Mouse (Mus musculus) kidney, adult 2 months (tissue): ENCODE data around the gene Pram1. TPM values are rescaled to one million over a fixed set of nuclear protein-coding genes. Genes with fewer than 3 reads are reported as not detected.
A peak's percentile ranks its signal among the peaks of the same experiment; 100 is the strongest.

Experiments used
- DNase-seq: peaks from one replicate; pipeline ENCODE4 v3.0.0; 2021
- H3K27ac ChIP-seq: fragments of 200-500 bp; 2 replicates; pipeline ENCODE4 v1.5.1; 2012; ENCODE audit warnings: low read depth, low read length, control low read depth, inconsistent platforms; ENCODE audit not compliant: insufficient read depth
- H3K27me3 ChIP-seq: fragments of 200-500 bp; replicated peaks from 2 replicates; pipeline ENCODE4 v1.6.1; 2012; ENCODE audit warnings: mild to moderate bottlenecking, moderate library complexity, low read length, inconsistent platforms; ENCODE audit not compliant: control insufficient read depth, insufficient read depth
- H3K36me3 ChIP-seq: fragments of 200-500 bp; 2 replicates; pipeline ENCODE4 v1.6.1; 2012; ENCODE audit warnings: mild to moderate bottlenecking, moderate library complexity, low read length, inconsistent platforms; ENCODE audit not compliant: control insufficient read depth, insufficient read depth
- H3K4me1 ChIP-seq: fragments of 200-500 bp; 2 replicates; pipeline ENCODE4 v1.6.1; 2011; ENCODE audit warnings: low read length; ENCODE audit not compliant: control insufficient read depth, insufficient read depth
- H3K4me3 ChIP-seq: fragments of 200-500 bp; 2 replicates; pipeline ENCODE4 v1.5.1; 2011; ENCODE audit warnings: mild to moderate bottlenecking, low read depth, low read length, control low read depth; ENCODE audit not compliant: insufficient read depth
- CTCF ChIP-seq: fragments of 200-500 bp; conservative IDR thresholded peaks from 2 replicates; pipeline ENCODE4 v1.5.1; 2011; ENCODE audit warnings: low read depth, mild to moderate bottlenecking, control low read depth, low read length, moderate library complexity, mixed read lengths; ENCODE audit not compliant: insufficient read depth, insufficient read length
- POLR2A ChIP-seq: fragments of 200-500 bp; IDR thresholded peaks from one replicate; pipeline ENCODE4 v1.6.1; 2011; ENCODE audit warnings: low read depth, low read length, control low read depth
- WGBS: fragments of 180-500 bp; shearing (Covaris S2); methylation state at CpG from one replicate; pipeline ENCODE4 v1.1.7; 2018; 5-methylcytosine and 5-hydroxymethylcytosine counted together
- polyA plus RNA-seq: library from polyadenylated mRNA; depleted of rRNA; stranded (reverse); fragments of >200 nt; gene quantifications from 2 replicates; pipeline ENCODE4 v1.2.3, GENCODE M21; 2012

Pram1 gene
- polyA plus RNA-seq, 1 experiment: 0.48 TPM

GRCm38 (mm10) chr17:33627281-33627680 is 10.6 kb upstream of the Pram1 start:
- 97% methylated on average over 3 of the region's 3 CpGs for WGBS
- Histone ChIP-seq H3K36me3 (no peaks in the 10 kb centered on the region), H3K4me1 (peaks cover 13% of the 10 kb centered on the region), H3K4me3 (no peak overlapping the region), H3K27me3 (no peaks in the 10 kb centered on the region), H3K27ac (no peak overlapping the region)
- no peak for DNase-seq
- TF ChIP-seq POLR2A: no peak
- no peak for TF ChIP-seq CTCF

- H3K4me3 ChIP-seq: peak within 1 kb of the TSS; percentile 89
- peak within 1 kb of the TSS; percentile 95 for H3K27ac ChIP-seq
These were observed 9.0 kb upstream of the Pram1 start, which contains the start of gene Zfp414 for GRCm38 (mm10) chr17:33628621-33629486. TSS of gene Zfp414 (plus strand) at chr17:33629090.

DNA sequence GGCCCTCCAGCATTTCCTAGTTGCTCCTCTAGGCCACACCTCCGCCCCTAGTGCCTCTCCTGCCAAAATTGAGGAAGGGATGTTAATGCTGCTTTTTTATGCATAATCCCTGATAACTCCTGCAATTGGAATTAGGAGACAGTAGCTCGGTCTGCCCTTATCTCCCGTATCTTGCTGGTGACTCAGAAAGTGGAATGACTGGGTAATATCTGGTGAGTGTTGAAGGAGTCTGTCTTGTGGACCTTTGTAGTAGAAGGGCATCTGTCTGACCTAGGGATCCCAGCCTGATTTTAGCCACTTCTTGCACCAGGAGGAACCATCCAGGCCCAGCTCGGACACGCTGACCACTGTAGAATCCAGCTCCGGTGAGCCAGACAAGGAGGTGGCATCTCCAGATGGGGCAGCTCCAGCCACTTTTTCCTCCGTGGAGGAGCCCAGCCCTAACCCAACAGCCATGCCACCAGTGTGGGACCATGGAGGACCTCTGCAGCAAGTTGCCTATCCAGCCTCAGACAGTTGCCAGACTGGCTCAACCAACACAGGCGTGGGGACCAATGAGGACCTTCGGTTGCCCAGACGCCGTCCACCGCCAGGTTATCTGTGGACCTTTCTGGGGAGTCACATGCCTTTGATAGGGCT is 8.2 kb upstream of the Pram1 start:
- Histone ChIP-seq H3K27me3 (no peaks in the 10 kb centered on the region), H3K27ac (peak overlapping the region; percentile 10; the same call in 1 of the 2 replicates), H3K4me1 (peaks cover 13% of the 10 kb centered on the region), H3K4me3 (peak overlapping the region; percentile 89), H3K36me3 (no peaks in the 10 kb centered on the region)
- DNase-seq: no peak
- 64% methylated on average over 12 of the region's 12 CpGs for WGBS
- no peak for TF ChIP-seq CTCF
- no peak for TF ChIP-seq POLR2A

More at GRCm38 (mm10) chr17:33628621-33629486, 9.0 kb upstream of the Pram1 start, which contains the start of gene Zfp414:
- WGBS: 4% methylated on average over 23 of the region's 35 CpGs
- TF ChIP-seq CTCF (no peak), POLR2A (peak; percentile 63)
- H3K27me3 ChIP-seq: no peaks in the 10 kb centered on the region
- no peaks in the 10 kb centered on the region for H3K36me3 ChIP-seq
- DNase-seq: peak; percentile 96
- peaks cover 13% of the 10 kb centered on the region for H3K4me1 ChIP-seq

DNA sequence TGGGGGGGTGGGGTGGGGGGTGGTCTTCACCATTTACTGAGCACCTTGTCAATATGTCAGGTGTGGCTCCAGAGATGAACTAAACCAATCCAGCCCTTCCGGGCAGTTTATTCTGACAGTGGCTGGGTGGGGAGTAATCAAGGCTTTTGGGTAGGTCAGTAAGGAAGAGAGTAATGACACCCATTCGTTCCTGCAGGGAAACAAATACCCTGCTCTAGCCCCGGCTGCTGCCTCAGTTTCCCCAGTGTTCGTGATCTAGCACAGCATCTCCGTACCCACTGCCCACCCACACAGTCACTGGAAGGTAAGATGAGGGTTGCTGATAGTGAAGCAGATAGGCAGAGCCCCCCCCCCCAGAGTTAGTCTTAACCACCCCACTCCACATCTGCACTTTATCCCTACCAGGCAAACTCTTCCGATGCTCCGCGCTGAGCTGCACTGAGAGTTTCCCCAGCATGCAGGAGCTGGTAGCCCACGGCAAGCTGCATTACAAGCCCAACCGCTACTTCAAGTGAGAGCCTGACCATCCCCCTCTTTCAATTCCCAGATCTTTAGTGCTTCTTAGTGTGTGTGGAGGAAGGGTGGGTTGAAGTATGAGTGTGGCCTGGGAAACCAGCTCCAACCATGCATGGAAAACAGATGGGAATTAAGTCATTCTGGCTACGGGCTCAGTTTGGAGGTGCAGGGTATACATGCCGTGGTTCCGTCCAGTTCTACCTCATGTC is 7.5 kb upstream of the Pram1 start:
- 69% methylated on average over 13 of the region's 13 CpGs for WGBS
- no peak overlapping the region for H3K4me3 ChIP-seq
- no peak for TF ChIP-seq POLR2A
- TF ChIP-seq CTCF: no peak
- no peak for DNase-seq
- H3K27me3 ChIP-seq: no peaks in the 10 kb centered on the region
- no peaks in the 10 kb centered on the region for H3K36me3 ChIP-seq
- H3K27ac ChIP-seq: no peak overlapping the region
- peaks cover 13% of the 10 kb centered on the region for H3K4me1 ChIP-seq

DNA sequence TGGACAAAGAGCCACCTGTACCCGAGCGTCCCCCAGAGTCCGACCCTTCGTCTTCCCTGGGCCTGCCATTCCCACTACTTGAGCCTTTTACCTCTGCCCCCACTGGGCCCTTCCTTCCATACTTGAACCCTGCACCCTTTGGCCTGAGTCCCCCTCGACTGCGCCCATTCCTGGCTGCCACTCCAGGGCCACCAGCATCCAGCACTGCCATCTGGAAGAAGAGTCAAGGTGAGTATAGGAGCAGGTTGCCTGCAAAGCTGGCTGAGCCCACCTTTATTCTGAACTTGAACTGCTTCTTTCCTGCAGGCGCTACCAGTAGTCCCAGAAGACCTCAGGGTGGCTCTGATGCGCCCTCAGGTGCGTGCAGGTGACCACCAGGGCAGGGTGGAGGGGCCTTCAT is 6.6 kb upstream of the Pram1 start:
- Histone ChIP-seq H3K27me3 (no peaks in the 10 kb centered on the region), H3K4me3 (no peak overlapping the region), H3K27ac (no peak overlapping the region), H3K36me3 (no peaks in the 10 kb centered on the region), H3K4me1 (peaks cover 13% of the 10 kb centered on the region)
- TF ChIP-seq POLR2A: no peak
- TF ChIP-seq CTCF: no peak
- no peak for DNase-seq
- 95% methylated on average over 9 of the region's 9 CpGs for WGBS

DNA sequence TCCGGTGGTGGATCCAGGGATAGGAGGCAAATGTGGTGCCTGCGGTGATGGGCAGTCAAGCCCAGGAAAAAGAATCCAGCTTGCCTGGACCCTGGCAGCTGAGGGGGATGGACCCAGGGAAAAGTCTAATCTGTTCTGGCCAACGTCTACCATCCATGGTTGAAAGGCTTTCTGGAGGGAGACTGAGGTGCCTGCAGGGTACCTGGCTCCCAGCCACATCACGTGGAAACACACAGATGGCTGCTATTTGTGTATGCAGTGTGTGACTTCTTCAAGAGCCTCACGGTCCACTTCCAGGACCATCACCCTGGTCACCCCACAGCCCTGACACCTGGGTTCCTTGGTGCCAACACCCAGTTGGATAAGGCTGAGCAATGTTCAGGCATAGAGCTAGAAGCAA is 6.1 kb upstream of the Pram1 start:
- Histone ChIP-seq H3K4me1 (peaks cover 13% of the 10 kb centered on the region), H3K4me3 (no peak overlapping the region), H3K36me3 (no peaks in the 10 kb centered on the region), H3K27me3 (no peaks in the 10 kb centered on the region), H3K27ac (no peak overlapping the region)
- 75% methylated on average over 5 of the region's 5 CpGs for WGBS
- no peak for TF ChIP-seq POLR2A
- no peak for TF ChIP-seq CTCF
- no peak for DNase-seq
